Mouse (Mus musculus) heart, postnatal 14 days (tissue): ENCODE data around the gene Sft2d2. TPM values are rescaled to one million over a fixed set of nuclear protein-coding genes. Genes with fewer than 3 reads are reported as not detected.

ENCODE experiments used
- DNase-seq, 2 experiments: peaks; one replicate each; pipeline ENCODE4 v3.0.0; 2021 to 2022
- intact Hi-C: fragments of 180-260 bp; cut with DNase I; formaldehyde crosslinking; loops from one replicate; pipeline ENCODE4 v1.15.1; 2025
- total RNA-seq, 2 experiments: library from RNA; stranded (reverse); gene quantifications; 2 replicates each; pipeline ENCODE4 v1.2.3; 2021

Gene Sft2d2
- total RNA-seq, 2 experiments from 2014 or later, result 13.6 to 14.5 TPM

- no peak for DNase-seq
- intact Hi-C loops, result no loop called here
Measured at GRCm38 (mm10) chr1:165154162-165154561, 40.1 kb downstream of the Sft2d2 start.

GRCm38 (mm10) chr1:165151216-165151615 lies 43.0 kb downstream of the Sft2d2 start:
- no peak for DNase-seq
- intact Hi-C loops, result no loop called here

- intact Hi-C loops, result no loop called here
- no peak for DNase-seq
Measured at GRCm38 (mm10) chr1:165142343-165142916, 51.8 kb downstream of the Sft2d2 start.

- intact Hi-C loops, result no loop called here
- no peak for DNase-seq
Measured at GRCm38 (mm10) chr1:165140227-165140626, 54.0 kb downstream of the Sft2d2 start.

GRCm38 (mm10) chr1:165133858-165134257 lies 60.4 kb downstream of the Sft2d2 start:
- intact Hi-C loops, result no loop called here

GRCm38 (mm10) chr1:165133279-165133678 lies 61.0 kb downstream of the Sft2d2 start:
- intact Hi-C loops, result no loop called here
- DNase-seq, result no peak

More at GRCm38 (mm10) chr1:165133858-165134257, 60.4 kb downstream of the Sft2d2 start:
- no peak for DNase-seq

- intact Hi-C loops, result no loop called here
- DNase-seq, result peak; percentile 67 to 80
Measured at GRCm38 (mm10) chr1:165132187-165132877, 61.9 kb downstream of the Sft2d2 start.

GRCm38 (mm10) chr1:165129573-165129972 lies 64.7 kb downstream of the Sft2d2 start:
- intact Hi-C loops, result no loop called here
- DNase-seq, result no peak

Other genes starting within 250 kb of the Sft2d2 start
- not detected for gene Tbx19, start 33.7 kb downstream of the Sft2d2 start, total RNA-seq
- 10 to 100 TPM; 37.1 to 37.8 TPM for gene Tiprl, start 42.6 kb upstream of the Sft2d2 start, total RNA-seq
- 1 to 10 TPM; 3.6 to 3.8 TPM for gene Gpr161, start 101.4 kb upstream of the Sft2d2 start, total RNA-seq